Mouse (Mus musculus) stomach, postnatal 0 days (tissue): ENCODE data around the gene Gm10337.

Experiments
- CTCF ChIP-seq: IDR thresholded peaks from 2 replicates; pipeline ENCODE4 v1.5.1; 2016; ENCODE audit warnings: antibody characterized with exemption, low read depth, mild to moderate bottlenecking, moderate library complexity
- EP300 ChIP-seq: optimal IDR thresholded peaks from 2 replicates; pipeline ENCODE3; 2016; ENCODE audit warnings: antibody characterized with exemption

DNA sequence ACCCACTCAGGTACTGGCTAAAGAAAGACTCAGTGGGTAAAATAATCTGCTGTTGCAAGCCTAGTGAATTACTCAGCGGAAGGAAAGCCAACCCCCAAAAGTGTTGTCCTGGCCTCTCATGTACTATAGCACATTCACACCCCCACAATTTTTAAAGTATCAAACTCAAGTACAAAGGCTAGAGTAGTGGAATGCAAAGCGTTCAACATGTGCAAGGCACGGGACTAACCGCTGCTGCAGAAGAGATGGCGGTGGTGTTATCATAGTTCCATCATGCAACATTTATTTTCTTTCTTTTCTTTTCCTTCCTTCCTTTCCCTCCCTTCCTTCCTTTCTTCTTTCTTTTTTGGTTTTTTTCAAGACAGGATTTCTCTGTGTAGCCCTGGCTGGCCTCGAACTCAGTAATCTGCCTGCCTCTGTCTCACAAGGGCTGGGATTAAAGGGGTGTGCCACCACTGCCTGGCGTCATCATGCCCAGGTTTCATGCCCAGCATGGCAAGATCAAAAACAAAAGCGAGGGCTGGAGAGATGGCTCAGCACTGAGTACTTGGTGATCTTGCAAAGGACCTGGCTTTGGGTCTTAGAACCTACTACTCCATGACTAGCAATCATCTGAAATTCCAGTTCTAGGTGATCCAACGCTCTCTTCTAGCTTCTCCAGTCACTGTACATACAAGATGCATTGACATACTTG is 2.4 kb downstream of the Gm10337 start:
- TF ChIP-seq CTCF, result no peak
- TF ChIP-seq EP300, result no peak
